Mouse (Mus musculus): ENCODE measurements around the gene Wasf3. TPM values are rescaled to one million over a fixed set of nuclear protein-coding genes. Genes with fewer than 3 reads are reported as not detected.

The Wasf3 gene
- polyA plus RNA-seq, 1 experiment = not detected

- no peak overlapping the region for H3K27ac ChIP-seq (ENCODE audit: insufficient read depth, low read depth, low read length)
- no peaks in the 10 kb centered on the region for H3K4me1 ChIP-seq (ENCODE audit: control insufficient read depth, insufficient read depth, low read length)
- TF ChIP-seq CTCF (IDR thresholded peaks at IDR 0.05; ENCODE audit: low read depth, low read length) (no peak), POLR2A (IDR thresholded peaks at IDR 0.05; ENCODE audit: borderline replicate concordance, low read depth, low read length) (no peak)
- no peak overlapping the region for H3K4me3 ChIP-seq (ENCODE audit: insufficient read depth, low read length)
Observed at GRCm38 (mm10) chr5:146435316-146435715, 50.5 kb downstream of the Wasf3 start.

GRCm38 (mm10) chr5:146436796-146437195 is 52.0 kb downstream of the Wasf3 start:
- H3K4me3 ChIP-seq (ENCODE audit: insufficient read depth, low read length) = no peak overlapping the region
- no peak overlapping the region for H3K27ac ChIP-seq (ENCODE audit: insufficient read depth, low read depth, low read length)
- TF ChIP-seq POLR2A (IDR thresholded peaks at IDR 0.05; ENCODE audit: borderline replicate concordance, low read depth, low read length) (no peak), CTCF (IDR thresholded peaks at IDR 0.05; ENCODE audit: low read depth, low read length) (no peak)
- no peaks in the 10 kb centered on the region for H3K4me1 ChIP-seq (ENCODE audit: control insufficient read depth, insufficient read depth, low read length)

- TF ChIP-seq CTCF (IDR thresholded peaks at IDR 0.05; ENCODE audit: low read depth, low read length) = no peak
- TF ChIP-seq POLR2A (IDR thresholded peaks at IDR 0.05; ENCODE audit: borderline replicate concordance, low read depth, low read length) = no peak
- Histone ChIP-seq H3K27ac (ENCODE audit: insufficient read depth, low read depth, low read length) (no peak overlapping the region), H3K4me1 (ENCODE audit: control insufficient read depth, insufficient read depth, low read length) (no peaks in the 10 kb centered on the region), H3K4me3 (ENCODE audit: insufficient read depth, low read length) (no peak overlapping the region)
Observed at GRCm38 (mm10) chr5:146439152-146439781, 54.5 kb downstream of the Wasf3 start.

GRCm38 (mm10) chr5:146440273-146440672 is 55.5 kb downstream of the Wasf3 start:
- H3K4me1 ChIP-seq (ENCODE audit: control insufficient read depth, insufficient read depth, low read length) = no peaks in the 10 kb centered on the region
- H3K27ac ChIP-seq (ENCODE audit: insufficient read depth, low read depth, low read length) = no peak overlapping the region
- TF ChIP-seq POLR2A (IDR thresholded peaks at IDR 0.05; ENCODE audit: borderline replicate concordance, low read depth, low read length) = no peak
- H3K4me3 ChIP-seq (ENCODE audit: insufficient read depth, low read length) = no peak overlapping the region

- H3K27ac ChIP-seq (ENCODE audit: insufficient read depth, low read depth, low read length) = no peak overlapping the region
- no peak overlapping the region for H3K4me3 ChIP-seq (ENCODE audit: insufficient read depth, low read length)
- H3K4me1 ChIP-seq (ENCODE audit: control insufficient read depth, insufficient read depth, low read length) = no peaks in the 10 kb centered on the region
- TF ChIP-seq POLR2A (IDR thresholded peaks at IDR 0.05; ENCODE audit: borderline replicate concordance, low read depth, low read length) (no peak), CTCF (IDR thresholded peaks at IDR 0.05; ENCODE audit: low read depth, low read length) (no peak)
Observed at GRCm38 (mm10) chr5:146442767-146443166, 58.0 kb downstream of the Wasf3 start.

GRCm38 (mm10) chr5:146446633-146447032 is 61.8 kb downstream of the Wasf3 start:
- Histone ChIP-seq H3K4me1 (ENCODE audit: control insufficient read depth, insufficient read depth, low read length) (no peaks in the 10 kb centered on the region), H3K27ac (ENCODE audit: insufficient read depth, low read depth, low read length) (no peak overlapping the region), H3K4me3 (ENCODE audit: insufficient read depth, low read length) (no peak overlapping the region)
- no peak for TF ChIP-seq POLR2A (IDR thresholded peaks at IDR 0.05; ENCODE audit: borderline replicate concordance, low read depth, low read length)
- no peak for TF ChIP-seq CTCF (IDR thresholded peaks at IDR 0.05; ENCODE audit: low read depth, low read length)

- no peak overlapping the region for H3K27ac ChIP-seq (ENCODE audit: insufficient read depth, low read depth, low read length)
- TF ChIP-seq CTCF (IDR thresholded peaks at IDR 0.05; ENCODE audit: low read depth, low read length) (no peak), POLR2A (IDR thresholded peaks at IDR 0.05; ENCODE audit: borderline replicate concordance, low read depth, low read length) (no peak)
- H3K4me3 ChIP-seq (ENCODE audit: insufficient read depth, low read length) = no peak overlapping the region
- H3K4me1 ChIP-seq (ENCODE audit: control insufficient read depth, insufficient read depth, low read length) = no peaks in the 10 kb centered on the region
Observed at GRCm38 (mm10) chr5:146451592-146452254, 66.9 kb downstream of the Wasf3 start.

GRCm38 (mm10) chr5:146453556-146453955 is 68.8 kb downstream of the Wasf3 start:
- Histone ChIP-seq H3K27ac (ENCODE audit: insufficient read depth, low read depth, low read length) (no peak overlapping the region), H3K4me3 (ENCODE audit: insufficient read depth, low read length) (no peak overlapping the region), H3K4me1 (ENCODE audit: control insufficient read depth, insufficient read depth, low read length) (no peaks in the 10 kb centered on the region)
- TF ChIP-seq POLR2A (IDR thresholded peaks at IDR 0.05; ENCODE audit: borderline replicate concordance, low read depth, low read length) = no peak
- TF ChIP-seq CTCF (IDR thresholded peaks at IDR 0.05; ENCODE audit: low read depth, low read length) = no peak

GRCm38 (mm10) chr5:146461612-146462011 is 76.8 kb downstream of the Wasf3 start:
- H3K4me1 ChIP-seq (ENCODE audit: control insufficient read depth, insufficient read depth, low read length) = no peaks in the 10 kb centered on the region
- TF ChIP-seq CTCF (IDR thresholded peaks at IDR 0.05; ENCODE audit: low read depth, low read length) (no peak), POLR2A (IDR thresholded peaks at IDR 0.05; ENCODE audit: borderline replicate concordance, low read depth, low read length) (no peak)
- H3K4me3 ChIP-seq (ENCODE audit: insufficient read depth, low read length) = no peak overlapping the region
- H3K27ac ChIP-seq (ENCODE audit: insufficient read depth, low read depth, low read length) = no peak overlapping the region

GRCm38 (mm10) chr5:146466663-146467062 is 81.9 kb downstream of the Wasf3 start:
- TF ChIP-seq POLR2A (IDR thresholded peaks at IDR 0.05; ENCODE audit: borderline replicate concordance, low read depth, low read length) (no peak), CTCF (IDR thresholded peaks at IDR 0.05; ENCODE audit: low read depth, low read length) (no peak)
- H3K27ac ChIP-seq (ENCODE audit: insufficient read depth, low read depth, low read length) = no peak overlapping the region
- H3K4me1 ChIP-seq (ENCODE audit: control insufficient read depth, insufficient read depth, low read length) = no peaks in the 10 kb centered on the region
- H3K4me3 ChIP-seq (ENCODE audit: insufficient read depth, low read length) = no peak overlapping the region

All from bone marrow macrophage, adult 2 months (primary cell).